Mouse (Mus musculus) v-Abl transformed pro-B cells (cell line): ENCODE data around the gene Zdhhc3.

Experiments
- in situ Hi-C, 2 experiments: fragments of 400-800 bp; cut with MboI; formaldehyde crosslinking; loops; one replicate each; pipeline ENCODE4 v1.15.1; 2025; ENCODE audit not compliant: unreplicated experiment in 2 of 2

Zdhhc3 gene

GRCm38 (mm10) chr9:123112805-123113521, at the start of gene Zdhhc3, which contains the start of gene Exosc7:
Gene Zdhhc3 (minus strand): TSS chr9:123113205.
Gene Exosc7 (plus strand): TSS chr9:123113215.
- in situ Hi-C loops: loop anchor here (5.0 to 10.0 kb wide), 4 partner anchors 161 to 258 kb away; partner anchors contain the start of genes 1110059G10Rik (in 1 of the 2), Kif15 (in 1 of the 2) and Zfp445 (in 1 of the 2)

DNA sequence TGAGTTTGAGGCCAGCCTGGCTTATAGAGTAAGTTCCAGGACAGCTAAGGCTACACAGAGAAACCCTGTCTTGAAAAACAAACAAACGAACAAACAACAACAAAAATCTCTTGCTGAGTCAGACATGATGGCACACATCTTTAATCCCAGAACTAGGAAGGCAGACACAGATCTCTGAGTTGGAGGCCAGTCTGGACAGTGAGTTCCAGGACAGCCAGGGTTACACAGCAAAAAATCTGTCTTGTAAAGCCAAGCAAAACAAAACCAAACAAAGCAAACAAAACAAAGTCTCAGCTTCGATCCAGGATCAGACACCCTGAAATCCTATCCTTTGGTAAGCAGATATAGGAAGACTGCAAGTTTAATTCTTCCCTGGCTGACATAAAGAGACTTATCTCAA, 48.8 kb upstream of the Zdhhc3 start:
- in situ Hi-C loops: loop anchor here in 1 of 2 experiments (25.0 kb wide), 1 partner anchor 276 kb away; no protein-coding TSS in a partner anchor

DNA sequence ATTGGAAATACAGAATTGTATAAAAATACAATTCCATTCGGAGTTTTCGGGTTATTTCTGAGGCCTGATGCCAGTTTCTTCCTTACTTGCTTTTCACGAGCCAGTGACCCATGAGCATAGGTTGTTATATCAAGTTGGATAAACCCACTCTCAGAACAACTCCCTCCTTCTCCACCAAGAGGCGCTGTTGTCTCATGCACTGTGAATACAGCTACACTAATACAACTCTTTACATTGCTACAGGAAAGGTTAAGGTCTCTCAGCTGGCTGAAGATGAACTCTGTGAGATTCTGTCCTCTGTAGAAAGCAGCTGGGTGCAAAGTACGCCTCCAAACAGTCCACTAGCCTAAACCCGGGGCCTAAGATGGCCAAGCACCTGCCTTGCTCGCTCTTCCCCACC, 46.3 kb upstream of the Zdhhc3 start:
- in situ Hi-C loops: loop anchor here in 1 of 2 experiments (25.0 kb wide), 1 partner anchor 278 kb away; no protein-coding TSS in a partner anchor

DNA sequence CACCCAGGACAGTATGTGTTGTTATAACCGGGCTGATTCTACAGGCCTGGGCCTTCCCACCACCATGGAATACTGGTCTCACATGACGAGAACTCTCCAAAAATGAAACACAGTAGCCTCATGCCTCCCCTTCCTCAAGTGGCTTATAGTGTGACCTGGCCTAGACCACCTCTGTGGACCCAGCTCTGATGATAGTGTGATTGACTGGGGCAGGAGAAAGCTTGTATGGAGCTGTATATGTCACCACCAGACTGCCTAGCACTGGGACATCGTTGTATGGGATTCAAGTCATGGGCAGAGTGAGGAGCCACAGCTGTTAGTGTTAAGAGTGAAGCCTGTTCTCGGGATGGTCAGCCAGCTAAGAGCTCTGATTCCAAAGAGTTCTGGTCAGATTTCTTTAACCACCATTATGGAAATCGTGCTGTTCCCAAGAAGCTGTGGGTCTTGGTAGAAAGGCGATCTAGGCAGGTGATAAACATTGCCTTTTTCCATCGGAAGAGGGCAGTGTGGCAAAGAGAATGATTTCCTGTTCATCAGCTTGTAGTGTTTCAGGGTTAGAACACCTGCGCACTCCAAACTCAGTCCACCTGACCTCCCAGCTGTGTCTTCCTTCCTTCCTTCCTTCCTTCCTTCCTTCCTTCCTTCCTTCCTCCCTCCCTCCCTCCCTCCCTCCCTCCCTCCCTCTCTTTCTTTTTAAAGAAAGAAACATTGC, 45.3 kb upstream of the Zdhhc3 start:
- in situ Hi-C loops: loop anchor here in 1 of 2 experiments (25.0 kb wide), 1 partner anchor 279 kb away; no protein-coding TSS in a partner anchor

GRCm38 (mm10) chr9:123157699-123158098, 44.7 kb upstream of the Zdhhc3 start:
- in situ Hi-C loops: loop anchor here in 1 of 2 experiments (25.0 kb wide), 1 partner anchor 280 kb away; no protein-coding TSS in a partner anchor

GRCm38 (mm10) chr9:123156910-123157361, 43.9 kb upstream of the Zdhhc3 start:
- in situ Hi-C loops: loop anchor here in 1 of 2 experiments (25.0 kb wide), 1 partner anchor 280 kb away; no protein-coding TSS in a partner anchor

DNA sequence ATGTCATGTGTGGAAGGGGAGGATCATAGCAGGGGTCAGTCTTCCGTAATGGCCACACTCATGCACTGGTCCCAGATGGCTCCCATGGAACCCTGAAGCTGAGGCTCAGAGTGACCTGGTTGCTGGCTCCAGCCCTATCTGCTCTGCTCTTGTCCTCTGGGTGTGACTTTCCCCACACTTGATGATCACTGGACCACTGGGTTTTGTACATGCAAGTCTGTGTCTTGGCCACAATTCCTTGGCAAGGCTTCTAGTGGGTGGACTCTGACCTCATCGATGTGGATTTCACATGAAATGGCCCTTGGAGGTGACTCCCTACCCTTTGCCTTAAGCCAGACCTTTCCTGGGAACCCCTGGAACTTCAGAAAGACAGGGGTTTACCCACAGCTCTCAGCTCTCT, 40.1 kb upstream of the Zdhhc3 start:
- in situ Hi-C loops: loop anchor here in 1 of 2 experiments (25.0 kb wide), 1 partner anchor 284 kb away; no protein-coding TSS in a partner anchor

DNA sequence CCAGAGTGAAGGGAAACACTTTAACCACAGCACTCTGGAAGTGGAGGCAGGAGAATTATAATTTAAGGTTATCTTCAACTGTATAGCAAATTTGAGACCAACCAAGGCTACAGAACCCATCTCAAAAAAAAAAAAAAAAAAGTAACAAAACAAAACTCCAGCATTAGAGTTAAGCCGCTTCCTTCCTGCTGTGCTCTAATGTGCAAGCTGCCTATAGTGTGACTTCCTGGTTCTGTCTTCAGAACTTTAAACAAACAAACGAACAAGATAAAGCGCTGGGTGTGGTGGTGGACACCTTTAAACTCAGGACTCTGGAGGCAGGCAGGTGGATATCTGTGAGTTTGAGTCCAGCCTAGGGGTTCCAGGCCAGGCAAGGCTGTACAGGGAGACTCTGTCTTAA, 39.0 kb upstream of the Zdhhc3 start:
- in situ Hi-C loops: loop anchor here in 1 of 2 experiments (25.0 kb wide), 1 partner anchor 285 kb away; no protein-coding TSS in a partner anchor

- in situ Hi-C loops: loop anchor here in 1 of 2 experiments (25.0 kb wide), 1 partner anchor 286 kb away; no protein-coding TSS in a partner anchor
Observed at GRCm38 (mm10) chr9:123151561-123151960, 38.6 kb upstream of the Zdhhc3 start.

DNA sequence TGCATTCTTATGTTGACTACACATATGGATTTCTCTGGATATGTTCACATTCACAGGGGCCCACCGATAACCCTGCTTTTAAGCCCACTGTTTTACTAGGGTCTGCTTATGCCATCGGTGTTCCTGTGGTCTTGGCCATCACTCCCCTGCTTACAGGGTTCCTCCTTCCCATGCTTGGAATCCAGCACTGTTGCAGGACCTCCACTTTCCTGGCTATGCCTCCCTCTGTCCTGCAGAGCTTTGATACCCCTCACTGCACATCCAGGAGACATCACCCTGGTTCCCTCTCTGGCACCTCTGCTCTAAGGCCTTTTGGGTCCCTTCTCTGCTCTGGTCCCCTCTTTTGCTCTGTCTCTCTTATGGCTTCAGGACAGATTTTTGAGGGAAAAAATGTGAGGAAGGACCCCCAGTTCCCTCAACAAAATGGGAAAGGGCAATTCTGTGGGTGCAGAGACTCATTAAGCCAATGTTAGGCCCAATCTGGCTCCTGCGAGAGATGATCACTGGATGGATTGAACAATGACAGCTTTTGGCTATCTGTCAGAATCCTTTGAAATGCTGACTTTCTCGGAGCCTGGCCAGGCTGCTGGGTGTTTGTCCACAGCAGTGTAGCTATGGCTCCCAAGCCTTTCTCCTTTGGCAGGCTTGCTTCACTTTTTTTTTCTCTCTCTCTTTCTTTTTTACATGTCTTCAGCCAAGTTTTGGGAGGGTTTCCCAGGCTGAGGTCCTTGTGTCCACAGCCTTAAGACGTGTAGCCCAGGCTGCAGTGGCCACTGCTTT, 37.4 kb upstream of the Zdhhc3 start, which contains the start of gene Clec3b:
Gene Clec3b, plus strand, starts transcription at position 706 of the 780 bp plus-strand sequence.
- in situ Hi-C loops: loop anchor here in 1 of 2 experiments (25.0 kb wide), 1 partner anchor 287 kb away; no protein-coding TSS in a partner anchor

- in situ Hi-C loops: no loop called here
Observed at GRCm38 (mm10) chr9:123148430-123148829, 35.4 kb upstream of the Zdhhc3 start.

- in situ Hi-C loops: no loop called here
Observed at GRCm38 (mm10) chr9:123139887-123140614, 27.0 kb upstream of the Zdhhc3 start.

GRCm38 (mm10) chr9:123138891-123139474, 26.0 kb upstream of the Zdhhc3 start:
- in situ Hi-C loops: no loop called here

DNA sequence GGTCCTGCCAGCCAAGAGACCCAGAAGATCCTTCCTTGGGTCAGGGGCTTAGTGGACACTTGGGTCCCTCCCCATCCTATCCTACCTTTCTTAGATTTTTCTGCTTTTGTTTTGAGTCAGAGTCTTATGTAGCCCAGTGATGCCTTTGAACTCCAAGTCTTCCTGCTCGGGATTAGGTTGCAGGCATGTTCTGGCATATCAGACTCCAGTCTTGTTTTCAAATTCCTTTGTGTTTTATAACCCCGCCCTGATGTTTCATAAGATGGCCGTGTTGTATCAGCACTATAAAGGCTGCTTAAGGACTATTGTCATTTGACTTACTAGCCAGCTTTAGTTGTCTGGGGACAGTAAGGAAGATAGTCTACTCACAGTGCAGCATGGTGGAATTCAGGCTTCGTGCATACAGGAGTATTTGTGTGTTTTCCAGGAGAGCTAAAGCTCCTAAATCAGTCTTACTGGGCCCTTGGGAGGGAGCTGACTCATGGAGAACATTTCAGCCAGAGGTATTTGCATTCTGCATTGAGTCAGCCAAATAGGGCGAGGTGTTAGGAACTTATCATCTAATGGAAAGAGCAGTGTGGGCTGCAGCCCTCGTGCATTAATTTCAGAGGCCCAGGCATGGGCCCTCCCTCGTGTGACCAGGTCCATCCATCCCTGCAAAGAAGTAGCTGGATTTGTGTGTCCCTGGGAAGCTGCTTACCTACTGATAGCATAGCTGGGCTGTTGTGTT, 24.1 kb upstream of the Zdhhc3 start:
- in situ Hi-C loops: no loop called here

GRCm38 (mm10) chr9:123132994-123133393, 20.0 kb upstream of the Zdhhc3 start:
- in situ Hi-C loops: no loop called here

DNA sequence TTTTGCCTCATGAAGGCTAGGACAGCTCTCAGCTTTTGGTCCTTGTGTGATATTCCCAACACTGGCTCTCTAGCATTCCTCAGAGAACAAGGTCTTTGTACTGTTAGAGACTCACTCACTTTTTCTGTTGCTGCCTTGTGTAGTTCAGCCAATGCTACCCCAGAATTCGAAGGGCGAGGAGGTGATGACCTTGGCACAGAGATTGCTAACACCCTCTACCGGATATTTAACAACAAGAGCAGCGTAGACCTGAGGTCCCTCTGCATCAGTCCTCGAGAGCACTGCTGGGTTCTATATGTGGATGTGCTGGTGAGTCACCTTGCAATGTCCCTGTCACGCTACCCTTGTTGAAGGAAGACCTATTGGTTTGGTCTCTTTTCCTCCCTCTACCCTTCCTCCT, 14.7 kb upstream of the Zdhhc3 start:
- in situ Hi-C loops: loop anchor here in 1 of 2 experiments (10.0 kb wide), 2 partner anchors 317 to 397 kb away; partner anchors contain the start of gene Sacm1l

GRCm38 (mm10) chr9:123124413-123124981, 11.5 kb upstream of the Zdhhc3 start:
- in situ Hi-C loops: loop anchor here in 1 of 2 experiments (10.0 kb wide), 2 partner anchors 320 to 400 kb away; partner anchors contain the start of gene Sacm1l
